Mouse (Mus musculus) lung, embryonic 14.5 days (tissue): ENCODE measurements around the gene Mrpl50. TPM values are rescaled to one million over a fixed set of nuclear protein-coding genes. Genes with fewer than 3 reads are reported as not detected.
"Not testable (repeated sequence)": the region's sequence is repeated elsewhere in the genome, so short reads cannot be mapped to it uniquely, and the experiment has no call there.

ENCODE experiments used
- ATAC-seq: fragments of 200-750 bp; cut with Nextera tagmentation; 2 replicates; pipeline ENCODE4 v1.8.0; 2017; ENCODE audit warnings: mild to moderate bottlenecking, moderate TSS enrichment, moderate library complexity; ENCODE audit not compliant: insufficient read depth
- DNase-seq: peaks from one replicate; pipeline ENCODE4 v3.0.0-alpha.2; 2015
- H3K27ac ChIP-seq: fragments of 300-500 bp; sonication (generic); 2 replicates; pipeline ENCODE4 v1.5.1; 2014; ENCODE audit warnings: low read depth, mild to moderate bottlenecking, moderate library complexity
- H3K27me3 ChIP-seq: fragments of 300-500 bp; sonication (generic); 2 replicates; pipeline ENCODE4 v1.6.1; 2014; ENCODE audit warnings: low read length, control low read depth; ENCODE audit not compliant: insufficient read depth
- H3K36me3 ChIP-seq: fragments of 300-500 bp; sonication (generic); 2 replicates; pipeline ENCODE4 v1.6.1; 2014; ENCODE audit warnings: control low read depth; ENCODE audit not compliant: insufficient read depth
- H3K4me1 ChIP-seq: fragments of 300-500 bp; sonication (generic); 2 replicates; pipeline ENCODE4 v1.6.1; 2014; ENCODE audit warnings: antibody characterized with exemption, control low read depth; ENCODE audit not compliant: insufficient read depth
- H3K4me2 ChIP-seq: fragments of 300-500 bp; sonication (generic); 2 replicates; pipeline ENCODE4 v1.6.1; 2014; ENCODE audit warnings: mild to moderate bottlenecking
- H3K4me3 ChIP-seq: fragments of 300-500 bp; sonication (generic); 2 replicates; pipeline ENCODE4 v1.5.1; 2014; ENCODE audit warnings: low read depth, low read length
- H3K9ac ChIP-seq: fragments of 300-500 bp; sonication (generic); 2 replicates; pipeline ENCODE4 v1.6.1; 2014
- H3K9me3 ChIP-seq: fragments of 300-500 bp; sonication (generic); 2 replicates; pipeline ENCODE4 v1.6.1; 2016; ENCODE audit warnings: low read depth, low read length, control low read depth
- CTCF ChIP-seq: IDR thresholded peaks from 2 replicates; pipeline ENCODE4 v1.5.1; 2016; ENCODE audit warnings: antibody characterized with exemption, low read depth
- WGBS: fragments of 180-500 bp; shearing (Covaris S2); extraction: QIAGEN DNeasy Blood & Tissue Kit; methylation state at CpG from one replicate; pipeline ENCODE4 v1.1.7; 2014; 5-methylcytosine and 5-hydroxymethylcytosine counted together
- polyA plus RNA-seq: library from polyadenylated mRNA; unstranded; fragments of >200 nt; fragmentation: Nextera tagmentation; extraction: Ambion mirVana; gene quantifications from 2 replicates; pipeline ENCODE4 v1.2.1, GENCODE M21; 2014

The Mrpl50 gene
- polyA plus RNA-seq, 1 experiment from 2014 or later = 75.2 TPM

GRCm38 (mm10) chr4:49509183-49509582 lies 11.7 kb downstream of the Mrpl50 start:
- TF ChIP-seq CTCF = no peak
- Histone ChIP-seq H3K27me3 (no peaks in the 10 kb centered on the region), H3K4me3 (no peak overlapping the region), H3K4me1 (no peaks in the 10 kb centered on the region), H3K36me3 (peaks cover 27% of the 10 kb centered on the region), H3K4me2 (no peak overlapping the region), H3K9ac (no peak overlapping the region), H3K9me3 (no peaks in the 10 kb centered on the region), H3K27ac (no peak overlapping the region)
- WGBS = 83% methylated on average over 2 of the region's 2 CpGs
- no peak for DNase-seq
- ATAC-seq = no peak

GRCm38 (mm10) chr4:49506386-49506785 lies 14.5 kb downstream of the Mrpl50 start, which contains the start of gene Baat:
TSS of gene Baat (minus strand) at chr4:49506557.
- no peak for TF ChIP-seq CTCF
- Histone ChIP-seq H3K4me3 (no peak within 1 kb of the TSS), H3K9me3 (no peaks in the 10 kb centered on the region), H3K9ac (no peak within 1 kb of the TSS), H3K27ac (no peak within 1 kb of the TSS), H3K27me3 (no peaks in the 10 kb centered on the region), H3K36me3 (0 out of 2 replicates have a peak, but pooled peaks cover under 1% of the 10 kb centered on the region), H3K4me1 (no peaks in the 10 kb centered on the region), H3K4me2 (no peak within 1 kb of the TSS)
- no peak for DNase-seq
- ATAC-seq = no peak
- 65% methylated on average over 3 of the region's 3 CpGs for WGBS

- no peak for DNase-seq
- no peaks in the 10 kb centered on the region for H3K9me3 ChIP-seq
- 83% methylated on average over 1 of the region's 1 CpGs for WGBS
- H3K4me3 ChIP-seq = no peak overlapping the region
- no peak overlapping the region for H3K4me2 ChIP-seq
- no peak overlapping the region for H3K27ac ChIP-seq
- no peak for TF ChIP-seq CTCF
- H3K36me3 ChIP-seq = no peaks in the 10 kb centered on the region
- H3K4me1 ChIP-seq = no peaks in the 10 kb centered on the region
- ATAC-seq = no peak
- H3K9ac ChIP-seq = no peak overlapping the region
- no peaks in the 10 kb centered on the region for H3K27me3 ChIP-seq
These were observed 17.3 kb downstream of the Mrpl50 start for GRCm38 (mm10) chr4:49503563-49503962.

- 67% methylated on average over 3 of the region's 3 CpGs for WGBS
- H3K4me1 ChIP-seq, H3K9ac ChIP-seq, DNase-seq, H3K4me3 ChIP-seq, H3K27me3 ChIP-seq, H3K36me3 ChIP-seq, H3K4me2 ChIP-seq, H3K27ac ChIP-seq, H3K9me3 ChIP-seq, ATAC-seq: not testable (repeated sequence)
These were observed 34.8 kb downstream of the Mrpl50 start for GRCm38 (mm10) chr4:49485934-49486650.

GRCm38 (mm10) chr4:49485442-49485841 lies 35.5 kb downstream of the Mrpl50 start:
- Histone ChIP-seq H3K9ac (no peak overlapping the region), H3K4me1 (no peaks in the 10 kb centered on the region), H3K4me2 (no peak overlapping the region), H3K4me3 (no peak overlapping the region), H3K27me3 (no peaks in the 10 kb centered on the region), H3K36me3 (no peaks in the 10 kb centered on the region), H3K27ac (no peak overlapping the region), H3K9me3 (no peaks in the 10 kb centered on the region)
- ATAC-seq = no peak
- DNase-seq = no peak
- TF ChIP-seq CTCF = no peak

GRCm38 (mm10) chr4:49480896-49481295 lies 40.0 kb downstream of the Mrpl50 start:
- ATAC-seq = peak; percentile 83
- Histone ChIP-seq H3K4me3 (no peak overlapping the region), H3K4me2 (peak overlapping the region; percentile 54)

GRCm38 (mm10) chr4:49480104-49480760 lies 40.7 kb downstream of the Mrpl50 start:
- Histone ChIP-seq H3K9me3 (no peaks in the 10 kb centered on the region), H3K27ac (peak overlapping the region; percentile 60), H3K4me2 (peak overlapping the region; percentile 54), H3K9ac (no peak overlapping the region), H3K27me3 (no peaks in the 10 kb centered on the region), H3K36me3 (no peaks in the 10 kb centered on the region), H3K4me3 (peak overlapping the region; percentile 24), H3K4me1 (no peaks in the 10 kb centered on the region)
- peak; percentile 58; the same call in 1 of the 2 replicates for ATAC-seq
- peak; percentile 14 for DNase-seq
- no peak for TF ChIP-seq CTCF
- 10% methylated on average over 21 of the region's 21 CpGs for WGBS

More at GRCm38 (mm10) chr4:49480896-49481295, 40.0 kb downstream of the Mrpl50 start:
- peak; percentile 59 for DNase-seq
- Histone ChIP-seq H3K27ac (peak overlapping the region; percentile 60; the same call in 1 of the 2 replicates), H3K36me3 (no peaks in the 10 kb centered on the region), H3K4me1 (no peaks in the 10 kb centered on the region), H3K9ac (no peak overlapping the region), H3K9me3 (no peaks in the 10 kb centered on the region), H3K27me3 (no peaks in the 10 kb centered on the region)
- 32% methylated on average over 3 of the region's 3 CpGs for WGBS
- TF ChIP-seq CTCF = no peak

- H3K36me3 ChIP-seq, H3K27me3 ChIP-seq, H3K9ac ChIP-seq, ATAC-seq, H3K4me3 ChIP-seq, H3K27ac ChIP-seq, H3K4me1 ChIP-seq, H3K9me3 ChIP-seq: not testable (repeated sequence)
- DNase-seq = peak; percentile 15
- WGBS = 27% methylated on average over 2 of the region's 2 CpGs
- H3K4me2 ChIP-seq = peak overlapping the region; percentile 12; the same call in 1 of the 2 replicates
These were observed 41.9 kb downstream of the Mrpl50 start for GRCm38 (mm10) chr4:49479035-49479434.
